Mouse (Mus musculus) ovary, postnatal 10 days (tissue): ENCODE data around the gene Ddx55.
A peak's percentile ranks its signal among the peaks of the same experiment; 100 is the strongest.

Experiments
- DNase-seq: peaks from one replicate; pipeline ENCODE4 v3.0.0; 2022; ENCODE audit warnings: low spot score

The Ddx55 gene

GRCm38 (mm10) chr5:124552558-124553307, at the start of gene Ddx55:
TSS of gene Ddx55 (plus strand) at chr5:124552864.
- peak; percentile 68 for DNase-seq

GRCm38 (mm10) chr5:124503742-124504141, 48.9 kb upstream of the Ddx55 start:
- no peak for DNase-seq

GRCm38 (mm10) chr5:124505235-124505634, 47.4 kb upstream of the Ddx55 start:
- no peak for DNase-seq

- DNase-seq = no peak
These were observed 45.8 kb upstream of the Ddx55 start for GRCm38 (mm10) chr5:124506731-124507359.

GRCm38 (mm10) chr5:124509200-124509599, 43.5 kb upstream of the Ddx55 start:
- no peak for DNase-seq

- DNase-seq = no peak
These were observed 42.9 kb upstream of the Ddx55 start for GRCm38 (mm10) chr5:124509742-124510237.

GRCm38 (mm10) chr5:124510536-124511050, 42.1 kb upstream of the Ddx55 start:
- no peak for DNase-seq

- no peak for DNase-seq
These were observed 36.9 kb upstream of the Ddx55 start for GRCm38 (mm10) chr5:124515789-124516188.

- DNase-seq = no peak
These were observed 34.0 kb upstream of the Ddx55 start for GRCm38 (mm10) chr5:124518648-124519047.

GRCm38 (mm10) chr5:124521588-124521987, 31.1 kb upstream of the Ddx55 start:
- DNase-seq = no peak

- DNase-seq = no peak
These were observed 29.6 kb upstream of the Ddx55 start for GRCm38 (mm10) chr5:124523032-124523431.

- no peak for DNase-seq
These were observed 27.7 kb upstream of the Ddx55 start for GRCm38 (mm10) chr5:124524943-124525342.

- no peak for DNase-seq
These were observed 24.3 kb upstream of the Ddx55 start for GRCm38 (mm10) chr5:124528351-124528750.

- DNase-seq = no peak
These were observed 23.9 kb upstream of the Ddx55 start for GRCm38 (mm10) chr5:124528791-124529190.

GRCm38 (mm10) chr5:124529191-124529651, 23.4 kb upstream of the Ddx55 start:
- no peak for DNase-seq

GRCm38 (mm10) chr5:124529697-124530096, 23.0 kb upstream of the Ddx55 start:
- no peak for DNase-seq

- peak; percentile 61 for DNase-seq
These were observed 21.7 kb upstream of the Ddx55 start, which contains the start of gene Rilpl1 for GRCm38 (mm10) chr5:124530655-124531582. TSS of gene Rilpl1 (minus strand) at chr5:124531391.

GRCm38 (mm10) chr5:124531583-124531930, 21.1 kb upstream of the Ddx55 start:
- no peak for DNase-seq

- DNase-seq = no peak
These were observed 20.2 kb upstream of the Ddx55 start for GRCm38 (mm10) chr5:124532451-124532850.

- DNase-seq = no peak
These were observed 17.6 kb upstream of the Ddx55 start for GRCm38 (mm10) chr5:124535016-124535415.

GRCm38 (mm10) chr5:124536776-124537175, 15.9 kb upstream of the Ddx55 start:
- peak; percentile 21 for DNase-seq
